Mouse (Mus musculus) lung, adult 2 months (tissue): ENCODE measurements around the gene Olfml2a.

Experiments
- CTCF ChIP-seq: fragments of 200-500 bp; IDR thresholded peaks from 2 replicates; pipeline ENCODE4 v1.5.1; 2011; ENCODE audit warnings: mild to moderate bottlenecking, low read length, control low read depth; ENCODE audit not compliant: insufficient read depth
- POLR2A ChIP-seq: fragments of 200-500 bp; IDR thresholded peaks from 2 replicates; pipeline ENCODE4 v1.6.1; 2011; ENCODE audit warnings: low read depth, mild to moderate bottlenecking, control low read depth, low read length, borderline replicate concordance; ENCODE audit errors: extremely low read depth

DNA sequence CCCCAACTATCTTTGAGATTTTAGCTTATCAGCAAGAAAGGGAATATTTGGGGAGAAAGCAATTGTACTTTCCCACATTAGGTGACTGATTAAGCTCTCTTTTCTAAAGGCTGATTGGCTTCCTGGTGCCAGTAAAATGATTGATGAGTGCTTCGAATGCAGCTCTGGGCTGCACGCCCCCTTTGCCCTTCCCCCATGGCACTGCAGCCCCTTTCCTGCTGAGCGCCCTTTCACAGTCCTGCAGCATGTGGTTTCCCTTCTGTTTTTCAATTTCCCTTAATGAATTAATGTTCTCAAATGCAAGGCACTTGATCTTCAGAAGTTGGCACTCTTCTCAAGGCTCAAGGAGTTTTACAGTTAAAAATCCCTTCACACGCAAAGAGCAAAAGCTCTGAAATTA, 16.8 kb upstream of the Olfml2a start:
- TF ChIP-seq POLR2A = no peak
- no peak for TF ChIP-seq CTCF
